Mouse (Mus musculus) C2C12 (cell line): ENCODE results near the gene Hoxb4. TPM values are rescaled to one million over a fixed set of nuclear protein-coding genes. Genes with fewer than 3 reads are reported as not detected.

Experiments
- H3K27me3 ChIP-seq: one replicate; pipeline ENCODE4 v1.6.1; 2011; ENCODE audit not compliant: control insufficient read depth, insufficient read depth, insufficient read length
- H3K36me3 ChIP-seq: one replicate; pipeline ENCODE4 v1.6.1; 2011; ENCODE audit not compliant: control insufficient read depth, insufficient read depth
- H3K4me3 ChIP-seq: one replicate; pipeline ENCODE4 v1.5.1; 2011; ENCODE audit warnings: mild to moderate bottlenecking, control low read depth; ENCODE audit not compliant: poor library complexity, insufficient read depth, severe bottlenecking
- H3K79me2 ChIP-seq: one replicate; pipeline ENCODE4 v1.6.1; 2011; ENCODE audit not compliant: control insufficient read depth, insufficient read depth
- H3K79me3 ChIP-seq: one replicate; pipeline ENCODE4 v1.6.1; 2011; ENCODE audit warnings: low read depth, control low read depth
- H3ac ChIP-seq: one replicate; pipeline ENCODE3; 2011; ENCODE audit warnings: low read depth; ENCODE audit not compliant: control insufficient read depth, insufficient read length
- CEBPB ChIP-seq: IDR thresholded peaks from one replicate; pipeline ENCODE4 v1.6.1; 2011; ENCODE audit warnings: low read depth, mild to moderate bottlenecking, control low read depth, moderate library complexity
- CTCF ChIP-seq: IDR thresholded peaks from one replicate; pipeline ENCODE4 v1.5.1; 2011; ENCODE audit not compliant: control insufficient read depth, insufficient read depth, insufficient read length
- FOSL1 ChIP-seq: IDR thresholded peaks from one replicate; pipeline ENCODE4 v1.8.0; 2011; ENCODE audit warnings: mild to moderate bottlenecking, low read length; ENCODE audit not compliant: poor library complexity, insufficient read depth, severe bottlenecking
- MAX ChIP-seq: IDR thresholded peaks from one replicate; pipeline ENCODE4 v1.6.1; 2011; ENCODE audit warnings: mild to moderate bottlenecking, control low read depth
- MYOD1 ChIP-seq: IDR thresholded peaks from one replicate; pipeline ENCODE4 v1.6.1; 2011; ENCODE audit warnings: low read depth; ENCODE audit not compliant: control insufficient read depth, insufficient read length
- MYOG ChIP-seq: IDR thresholded peaks from one replicate; pipeline ENCODE4 v1.6.1; 2011; ENCODE audit not compliant: control insufficient read depth, insufficient read length; ENCODE audit errors: extremely low read depth
- USF1 ChIP-seq: IDR thresholded peaks from one replicate; pipeline ENCODE4 v1.6.1; 2011; ENCODE audit warnings: low read depth, mild to moderate bottlenecking, control low read depth, moderate library complexity
- polyA plus RNA-seq: library from polyadenylated mRNA; unstranded; fragments of >200 nt; fragmentation: generic; extraction: Trizol; gene quantifications from one replicate; pipeline ENCODE4 v1.2.1, GENCODE M21; 2012; ENCODE audit warnings: missing spikeins

The Hoxb4 gene
- polyA plus RNA-seq, 1 experiment, result 0.02 TPM

DNA sequence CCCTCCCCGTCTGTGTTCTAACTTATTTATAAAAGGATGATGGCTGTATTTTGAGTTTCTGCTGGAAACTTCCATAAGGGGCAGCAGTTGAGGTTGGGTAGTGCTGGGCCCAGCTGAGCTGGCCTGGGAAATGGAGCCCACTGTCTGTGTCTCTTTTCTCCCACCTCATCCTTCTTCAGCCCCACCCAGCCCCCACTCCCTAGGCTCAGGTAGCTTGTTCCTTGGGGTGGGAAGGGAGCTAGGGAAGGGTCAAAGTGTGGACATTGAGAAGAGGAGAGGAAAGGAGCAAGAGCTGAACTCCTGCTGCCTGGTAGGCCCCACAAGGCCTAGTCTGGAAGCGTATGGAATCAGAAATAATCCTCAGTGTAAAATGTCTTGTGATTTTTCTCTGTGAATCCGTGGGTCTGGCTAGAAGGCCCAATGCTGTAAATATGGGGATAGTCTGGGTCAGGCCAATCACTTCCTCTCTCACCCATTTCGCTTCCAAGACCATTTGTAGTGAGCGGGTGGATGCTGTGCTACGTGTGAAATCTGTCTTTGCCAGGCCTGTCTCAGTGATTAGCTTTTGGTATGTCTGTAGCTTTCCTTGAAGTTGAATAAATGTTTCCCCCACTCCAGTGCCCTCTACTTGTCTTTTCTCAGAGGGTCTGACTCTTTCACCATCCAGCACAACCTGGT lies 12.4 kb upstream of the Hoxb4 start:
- Histone ChIP-seq H3K79me2 (no peaks in the 10 kb centered on the region), H3K4me3 (no peak overlapping the region), H3ac (no peak overlapping the region), H3K27me3 (peaks cover 83% of the 10 kb centered on the region), H3K36me3 (no peaks in the 10 kb centered on the region), H3K79me3 (no peaks in the 10 kb centered on the region)
- no peak for TF ChIP-seq MYOD1
- no peak for TF ChIP-seq FOSL1
- no peak for TF ChIP-seq MYOG
- no peak for TF ChIP-seq USF1
- TF ChIP-seq MAX, result no peak
- no peak for TF ChIP-seq CTCF
- TF ChIP-seq CEBPB, result no peak

GRCm38 (mm10) chr11:96306183-96306907 lies 11.7 kb upstream of the Hoxb4 start:
- no peak overlapping the region for H3K4me3 ChIP-seq
- H3K79me3 ChIP-seq, result no peaks in the 10 kb centered on the region
- no peak overlapping the region for H3ac ChIP-seq
- TF ChIP-seq CTCF (no peak), MYOD1 (no peak), FOSL1 (no peak), MYOG (no peak), MAX (no peak), CEBPB (no peak), USF1 (no peak)
- no peaks in the 10 kb centered on the region for H3K36me3 ChIP-seq
- H3K27me3 ChIP-seq, result peaks cover 81% of the 10 kb centered on the region
- H3K79me2 ChIP-seq, result no peaks in the 10 kb centered on the region

DNA sequence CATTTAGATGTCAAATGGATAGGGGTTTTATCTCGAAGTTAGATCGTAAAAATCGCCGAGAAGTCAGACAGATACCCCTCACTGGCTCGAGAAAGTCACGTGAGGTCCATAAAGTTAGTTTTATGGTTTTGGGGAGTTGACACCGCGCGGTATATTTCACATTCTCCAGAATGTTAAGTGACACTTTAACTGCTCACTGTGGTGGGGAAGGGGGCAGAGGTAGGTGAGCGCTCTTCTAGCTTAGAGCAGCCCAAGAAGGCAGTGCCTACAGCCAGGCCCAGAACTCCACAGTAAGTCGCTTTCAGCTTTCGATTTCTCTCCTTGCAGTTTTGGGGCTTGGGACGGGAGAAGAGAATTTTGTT lies 11.2 kb upstream of the Hoxb4 start:
- TF ChIP-seq USF1, result no peak

DNA sequence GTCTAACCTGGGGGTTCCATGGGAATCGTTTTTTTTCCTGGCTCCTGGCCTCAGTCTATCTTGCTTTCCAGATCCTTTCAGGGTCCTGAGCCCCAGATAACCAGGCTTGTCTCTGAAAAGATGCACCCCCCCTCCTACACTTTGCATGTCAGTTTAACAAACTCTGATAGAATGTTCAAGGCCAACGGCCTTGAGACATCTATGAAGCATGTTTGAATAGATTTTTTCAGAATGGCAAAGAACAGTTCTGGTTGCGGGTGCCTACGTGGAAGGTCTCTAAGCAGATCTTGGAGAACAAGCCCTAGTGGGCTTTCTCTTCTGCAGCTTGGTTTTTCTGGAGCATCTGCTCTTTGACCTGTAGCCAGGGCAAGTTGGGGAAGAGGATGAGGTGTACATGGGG lies 9.3 kb upstream of the Hoxb4 start:
- Histone ChIP-seq H3K79me3 (no peaks in the 10 kb centered on the region), H3K79me2 (no peaks in the 10 kb centered on the region), H3K27me3 (peaks cover 80% of the 10 kb centered on the region), H3K4me3 (no peak overlapping the region), H3K36me3 (no peaks in the 10 kb centered on the region), H3ac (no peak overlapping the region)
- TF ChIP-seq USF1, result no peak
- no peak for TF ChIP-seq MAX
- no peak for TF ChIP-seq MYOG
- no peak for TF ChIP-seq MYOD1
- no peak for TF ChIP-seq FOSL1
- no peak for TF ChIP-seq CEBPB
- TF ChIP-seq CTCF, result no peak

More for the DNA sequence above, 11.2 kb upstream of the Hoxb4 start:
- H3K79me3 ChIP-seq, result no peaks in the 10 kb centered on the region
- H3K79me2 ChIP-seq, result no peaks in the 10 kb centered on the region
- H3ac ChIP-seq, result no peak overlapping the region
- no peaks in the 10 kb centered on the region for H3K36me3 ChIP-seq
- peaks cover 80% of the 10 kb centered on the region for H3K27me3 ChIP-seq
- no peak overlapping the region for H3K4me3 ChIP-seq

DNA sequence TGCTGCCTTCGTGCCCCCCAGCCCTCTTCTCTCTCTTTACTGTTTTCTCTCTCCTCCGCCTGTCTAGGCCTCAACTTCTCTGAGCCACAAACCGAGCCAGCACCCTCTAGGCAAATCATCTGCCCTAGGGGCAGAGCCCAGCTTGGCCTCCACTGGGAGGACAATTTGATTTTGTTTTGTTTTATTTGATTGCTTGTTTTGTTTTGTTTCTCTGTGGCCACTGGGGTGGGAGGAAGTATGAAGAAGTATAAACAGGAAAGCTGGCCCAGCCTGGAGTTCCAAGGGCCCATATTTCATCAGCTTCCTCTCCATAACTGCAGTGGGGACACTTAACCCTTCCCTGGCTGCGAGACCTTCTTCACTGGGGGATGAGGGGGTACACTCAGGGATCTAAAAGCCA lies 8.8 kb upstream of the Hoxb4 start:
- TF ChIP-seq CEBPB, result no peak
- TF ChIP-seq USF1, result no peak
- no peak for TF ChIP-seq CTCF
- TF ChIP-seq MYOG, result no peak
- TF ChIP-seq MAX, result no peak
- TF ChIP-seq MYOD1, result no peak
- TF ChIP-seq FOSL1, result no peak
- H3K4me3 ChIP-seq, result no peak overlapping the region
- no peaks in the 10 kb centered on the region for H3K79me3 ChIP-seq
- peaks cover 81% of the 10 kb centered on the region for H3K27me3 ChIP-seq
- no peak overlapping the region for H3ac ChIP-seq
- H3K79me2 ChIP-seq, result no peaks in the 10 kb centered on the region
- no peaks in the 10 kb centered on the region for H3K36me3 ChIP-seq
